Mouse (Mus musculus): ENCODE measurements at regions not wholly inside any gene's neighbourhood (a gene's known extent, or its start where the extent isn't known, plus 50 kb on each side); places are given as distances from the start of the nearest gene placed in this dataset.

DNA sequence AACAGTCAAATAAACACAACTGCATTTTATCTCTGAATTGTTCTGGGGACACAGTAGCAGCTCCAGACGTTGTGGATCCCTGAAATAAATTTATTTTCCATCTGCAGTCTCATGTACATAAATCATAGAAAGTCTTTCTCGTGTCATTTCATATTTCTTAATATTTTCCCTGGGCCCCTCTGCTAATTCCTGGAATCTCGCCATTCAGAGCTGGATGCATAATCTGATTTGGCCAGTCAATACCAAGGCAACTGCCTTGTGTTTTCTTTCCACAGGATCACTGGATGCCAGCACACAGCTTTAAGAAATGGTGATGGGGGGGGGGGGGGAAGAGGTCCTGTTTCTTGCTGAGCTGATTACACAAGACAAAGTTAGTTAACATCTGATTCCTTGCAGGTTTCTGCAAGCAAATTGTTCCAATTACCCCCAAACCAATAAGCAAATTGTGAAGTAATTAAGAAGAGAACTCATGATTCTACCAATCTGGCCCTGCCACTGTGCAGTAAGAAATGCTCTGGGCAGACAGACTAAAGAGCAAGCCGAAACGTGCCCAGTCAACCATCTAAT lies 824.2 kb upstream of the Sox9 start:
- WGBS (ENCODE audit: insufficient replicate concordance), result 47% methylated on average over 5 of the region's 5 CpGs
- ATAC-seq (ENCODE audit: insufficient read depth), result no peak
- Histone ChIP-seq H3K4me1 (replicated peaks; ENCODE audit: control insufficient read depth in 2 of 2, insufficient read depth in 2 of 2, low read length in 1 of 2) (no peaks in the 10 kb centered on the region), H3K9ac (replicated peaks) (no peak overlapping the region), H3K9me3 (ENCODE audit: control insufficient read depth, low read length) (no peaks in the 10 kb centered on the region), H3K4me2 (ENCODE audit: low read depth) (no peak overlapping the region), H3K27ac (no peak overlapping the region), H3K36me3 (replicated peaks; ENCODE audit: control insufficient read depth, insufficient read depth, low read depth) (no peaks in the 10 kb centered on the region), H3K27me3 (ENCODE audit: control insufficient read depth, insufficient read depth, low read length) (no peaks in the 10 kb centered on the region), H3K4me3 (ENCODE audit: insufficient read depth in 1 of 2, low read depth in 2 of 2, low read length in 2 of 2) (no peak overlapping the region)
- no peak for TF ChIP-seq EP300 (IDR thresholded peaks at IDR 0.05; ENCODE audit: low read depth)
- no peak for TF ChIP-seq CTCF (IDR thresholded peaks at IDR 0.05; ENCODE audit: low read depth)
- no peak for DNase-seq (ENCODE audit: low read depth in 3 of 3, low spot score in 3 of 3)

DNA sequence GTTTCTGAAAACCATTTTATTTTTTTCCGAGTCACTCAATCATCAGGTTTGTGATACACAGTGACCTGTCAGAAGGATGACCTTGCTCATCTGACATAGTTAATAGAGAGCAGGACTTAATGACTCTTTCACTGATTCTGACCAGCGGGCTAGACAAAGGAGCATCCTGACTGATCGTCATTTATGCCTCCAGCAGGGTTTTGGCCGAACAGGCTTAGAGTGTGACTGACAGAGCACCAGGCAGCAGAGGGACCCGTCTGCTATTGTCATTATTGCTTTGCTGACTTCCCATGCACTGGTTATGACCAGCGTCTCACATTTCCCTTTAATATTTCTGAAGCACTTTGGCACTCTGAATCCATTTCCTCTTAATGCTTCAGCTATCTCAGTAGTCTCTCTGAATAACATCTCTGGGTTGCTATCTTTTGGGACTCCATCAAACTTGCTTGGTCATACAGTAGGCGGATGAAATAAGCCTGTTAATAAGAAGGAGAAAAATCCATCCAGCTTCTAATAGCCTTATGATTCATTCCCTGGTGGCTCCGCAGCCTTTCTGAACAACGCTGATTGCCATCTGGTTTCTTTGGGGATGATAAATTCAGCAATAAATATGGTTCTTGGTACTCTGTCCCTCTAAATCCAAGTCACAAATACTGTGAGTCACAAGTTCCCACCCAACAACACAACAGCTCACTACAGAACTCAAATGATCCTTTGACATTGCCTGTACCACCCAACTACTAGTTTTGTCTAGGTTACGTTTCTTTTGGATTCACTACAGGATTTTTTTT lies 820.8 kb upstream of the Sox9 start:
- DNase-seq (ENCODE audit: low read depth in 3 of 3, low spot score in 3 of 3), result no peak
- no peaks in the 10 kb centered on the region for H3K4me1 ChIP-seq (replicated peaks; ENCODE audit: control insufficient read depth in 2 of 2, insufficient read depth in 2 of 2, low read length in 1 of 2)
- H3K27me3 ChIP-seq (ENCODE audit: control insufficient read depth, insufficient read depth, low read length), result no peaks in the 10 kb centered on the region
- H3K9me3 ChIP-seq (ENCODE audit: control insufficient read depth, low read length), result no peaks in the 10 kb centered on the region
- 57% methylated on average over 10 of the region's 10 CpGs for WGBS (ENCODE audit: insufficient replicate concordance)
- H3K4me3 ChIP-seq (ENCODE audit: insufficient read depth in 1 of 2, low read depth in 2 of 2, low read length in 2 of 2), result no peak overlapping the region
- no peak overlapping the region for H3K27ac ChIP-seq
- TF ChIP-seq CTCF (IDR thresholded peaks at IDR 0.05; ENCODE audit: low read depth) (no peak), EP300 (IDR thresholded peaks at IDR 0.05; ENCODE audit: low read depth) (no peak)
- no peaks in the 10 kb centered on the region for H3K36me3 ChIP-seq (replicated peaks; ENCODE audit: control insufficient read depth, insufficient read depth, low read depth)
- no peak overlapping the region for H3K4me2 ChIP-seq (ENCODE audit: low read depth)
- no peak for ATAC-seq (ENCODE audit: insufficient read depth)
- H3K9ac ChIP-seq (replicated peaks), result no peak overlapping the region

DNA sequence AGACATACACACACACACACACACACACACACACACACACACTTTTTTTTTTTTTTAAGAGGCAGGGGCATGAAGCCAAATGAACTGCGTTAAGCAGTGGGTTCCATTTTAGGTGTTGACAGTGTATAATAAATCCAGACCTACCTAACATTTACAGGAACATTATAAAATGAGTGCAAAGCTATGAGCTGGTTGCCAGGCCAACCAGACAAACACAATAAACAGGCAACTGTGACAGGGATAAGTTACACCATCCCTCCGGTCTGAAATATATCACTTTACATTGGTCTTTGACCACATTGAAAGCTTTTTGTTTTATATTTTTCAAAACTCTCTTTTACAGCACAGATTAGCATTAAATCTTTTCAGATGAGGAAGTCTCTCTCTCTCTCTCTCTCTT lies 820.2 kb upstream of the Sox9 start:
- Histone ChIP-seq H3K9ac (replicated peaks) (no peak overlapping the region), H3K4me1 (replicated peaks; ENCODE audit: control insufficient read depth in 2 of 2, insufficient read depth in 2 of 2, low read length in 1 of 2) (no peaks in the 10 kb centered on the region), H3K27ac (no peak overlapping the region), H3K36me3 (replicated peaks; ENCODE audit: control insufficient read depth, insufficient read depth, low read depth) (no peaks in the 10 kb centered on the region), H3K9me3 (ENCODE audit: control insufficient read depth, low read length) (no peaks in the 10 kb centered on the region), H3K4me2 (ENCODE audit: low read depth) (no peak overlapping the region), H3K27me3 (ENCODE audit: control insufficient read depth, insufficient read depth, low read length) (no peaks in the 10 kb centered on the region), H3K4me3 (ENCODE audit: insufficient read depth in 1 of 2, low read depth in 2 of 2, low read length in 2 of 2) (no peak overlapping the region)
- ATAC-seq (ENCODE audit: insufficient read depth) (no peak), DNase-seq (ENCODE audit: low read depth in 3 of 3, low spot score in 3 of 3) (no peak)
- TF ChIP-seq EP300 (IDR thresholded peaks at IDR 0.05; ENCODE audit: low read depth), result no peak
- 72% methylated on average over 2 of the region's 2 CpGs for WGBS (ENCODE audit: insufficient replicate concordance)

DNA sequence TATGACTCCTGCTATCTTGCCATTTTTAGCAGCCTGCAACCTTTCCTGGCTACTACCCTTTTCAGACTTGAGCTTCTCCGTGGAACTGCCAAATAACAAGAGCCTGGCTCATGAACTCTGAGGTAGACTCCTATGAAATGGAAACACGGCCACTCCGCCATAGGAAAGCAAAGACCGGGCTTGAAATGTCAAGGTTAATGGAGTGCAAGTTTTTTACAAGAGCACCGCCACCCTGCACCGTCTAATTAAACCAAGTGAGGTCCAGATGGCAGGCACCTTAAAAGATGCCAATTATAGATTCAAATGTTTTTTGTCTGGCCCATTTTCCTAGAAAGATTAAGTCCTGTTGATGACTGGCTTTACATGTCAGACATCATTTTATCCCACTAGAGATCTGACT lies 818.0 kb upstream of the Sox9 start:
- H3K4me1 ChIP-seq (replicated peaks; ENCODE audit: control insufficient read depth in 2 of 2, insufficient read depth in 2 of 2, low read length in 1 of 2), result no peaks in the 10 kb centered on the region
- no peak overlapping the region for H3K27ac ChIP-seq
- H3K36me3 ChIP-seq (replicated peaks; ENCODE audit: control insufficient read depth, insufficient read depth, low read depth), result no peaks in the 10 kb centered on the region
- ATAC-seq (ENCODE audit: insufficient read depth) (no peak), DNase-seq (ENCODE audit: low read depth in 3 of 3, low spot score in 3 of 3) (no peak)
- no peak overlapping the region for H3K4me3 ChIP-seq (ENCODE audit: insufficient read depth in 1 of 2, low read depth in 2 of 2, low read length in 2 of 2)
- no peak overlapping the region for H3K9ac ChIP-seq (replicated peaks)
- H3K4me2 ChIP-seq (ENCODE audit: low read depth), result no peak overlapping the region
- TF ChIP-seq CTCF (IDR thresholded peaks at IDR 0.05; ENCODE audit: low read depth) (no peak), EP300 (IDR thresholded peaks at IDR 0.05; ENCODE audit: low read depth) (no peak)
- no peaks in the 10 kb centered on the region for H3K9me3 ChIP-seq (ENCODE audit: control insufficient read depth, low read length)
- WGBS (ENCODE audit: insufficient replicate concordance), result 76% methylated on average over 6 of the region's 6 CpGs
- no peaks in the 10 kb centered on the region for H3K27me3 ChIP-seq (ENCODE audit: control insufficient read depth, insufficient read depth, low read length)

DNA sequence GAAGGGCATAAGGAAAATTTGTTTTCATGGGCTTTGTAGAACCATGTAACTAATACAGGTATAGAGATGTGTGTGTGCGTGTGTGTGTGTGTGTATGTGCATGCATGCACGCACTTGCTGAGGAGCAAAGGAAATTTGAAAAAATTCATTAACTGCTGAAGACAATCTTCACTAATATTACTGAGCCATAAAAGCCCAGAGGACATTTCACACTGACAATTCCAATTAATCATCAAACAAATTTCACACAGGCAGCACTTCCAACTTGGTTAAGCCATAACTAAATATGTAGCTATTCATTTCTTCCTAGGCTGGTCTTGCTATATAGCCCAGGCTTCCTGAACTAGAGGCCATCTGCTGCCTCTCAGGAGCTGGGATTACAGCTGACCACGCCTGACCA lies 815.6 kb upstream of the Sox9 start:
- H3K9ac ChIP-seq (replicated peaks), result no peak overlapping the region
- H3K9me3 ChIP-seq (ENCODE audit: control insufficient read depth, low read length), result no peaks in the 10 kb centered on the region
- no peaks in the 10 kb centered on the region for H3K36me3 ChIP-seq (replicated peaks; ENCODE audit: control insufficient read depth, insufficient read depth, low read depth)
- H3K4me3 ChIP-seq (ENCODE audit: insufficient read depth in 1 of 2, low read depth in 2 of 2, low read length in 2 of 2), result no peak overlapping the region
- no peak for TF ChIP-seq CTCF (IDR thresholded peaks at IDR 0.05; ENCODE audit: low read depth)
- no peak for TF ChIP-seq EP300 (IDR thresholded peaks at IDR 0.05; ENCODE audit: low read depth)
- H3K27me3 ChIP-seq (ENCODE audit: control insufficient read depth, insufficient read depth, low read length), result no peaks in the 10 kb centered on the region
- ATAC-seq (ENCODE audit: insufficient read depth) (no peak), DNase-seq (ENCODE audit: low read depth in 3 of 3, low spot score in 3 of 3) (no peak)
- 52% methylated on average over 3 of the region's 3 CpGs for WGBS (ENCODE audit: insufficient replicate concordance)
- no peaks in the 10 kb centered on the region for H3K4me1 ChIP-seq (replicated peaks; ENCODE audit: control insufficient read depth in 2 of 2, insufficient read depth in 2 of 2, low read length in 1 of 2)
- H3K4me2 ChIP-seq (ENCODE audit: low read depth), result no peak overlapping the region
- H3K27ac ChIP-seq, result no peak overlapping the region

Data from liver, embryonic 14.5 days (tissue).